Mouse (Mus musculus) right cerebral cortex, postnatal 14 days (tissue): ENCODE results near the gene Agpat1.

ENCODE experiments used
- DNase-seq: peaks from one replicate; pipeline ENCODE4 v3.0.0; 2022

Gene Agpat1

GRCm38 (mm10) chr17:34658145-34658544, 54.1 kb downstream of the Agpat1 start:
- no peak for DNase-seq

GRCm38 (mm10) chr17:34658591-34658990, 54.5 kb downstream of the Agpat1 start:
- DNase-seq = no peak

GRCm38 (mm10) chr17:34659181-34659896, 55.3 kb downstream of the Agpat1 start:
- DNase-seq = no peak

GRCm38 (mm10) chr17:34659897-34660214, 55.8 kb downstream of the Agpat1 start:
- no peak for DNase-seq

- no peak for DNase-seq
These were observed 56.3 kb downstream of the Agpat1 start for GRCm38 (mm10) chr17:34660259-34660820.

GRCm38 (mm10) chr17:34661121-34661591, 57.1 kb downstream of the Agpat1 start:
- DNase-seq = no peak

- DNase-seq = no peak
These were observed 58.4 kb downstream of the Agpat1 start for GRCm38 (mm10) chr17:34662468-34662867.

- no peak for DNase-seq
These were observed 58.9 kb downstream of the Agpat1 start for GRCm38 (mm10) chr17:34662978-34663377.
